Mouse (Mus musculus): ENCODE data around the gene Rxrb.

Gene Rxrb

GRCm38 (mm10) chr17:34025756-34026151 lies 5.9 kb upstream of the Rxrb start:
- DNase-seq (ENCODE audit: low spot score in 2 of 2) = no peak

DNA sequence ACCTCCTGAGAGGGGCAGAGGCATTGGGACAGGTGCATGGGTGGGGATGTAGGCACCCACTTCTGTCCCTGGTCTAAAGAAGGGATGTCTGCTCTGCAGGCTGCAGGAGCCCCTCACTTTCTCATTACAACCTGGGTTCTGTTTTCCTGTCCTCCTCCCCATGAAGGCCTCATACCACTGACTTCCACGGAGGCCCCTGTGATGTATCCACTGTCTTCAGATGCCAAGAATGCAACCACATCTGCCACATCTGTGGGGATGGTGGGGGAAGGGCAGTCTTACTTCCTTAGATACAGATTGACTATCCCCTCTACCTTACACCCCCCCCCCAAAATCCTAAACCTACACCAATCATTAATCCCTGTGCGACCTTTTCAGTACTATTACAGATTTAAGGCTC lies 5.4 kb upstream of the Rxrb start:
- DNase-seq (ENCODE audit: low spot score in 2 of 2) = no peak

DNA sequence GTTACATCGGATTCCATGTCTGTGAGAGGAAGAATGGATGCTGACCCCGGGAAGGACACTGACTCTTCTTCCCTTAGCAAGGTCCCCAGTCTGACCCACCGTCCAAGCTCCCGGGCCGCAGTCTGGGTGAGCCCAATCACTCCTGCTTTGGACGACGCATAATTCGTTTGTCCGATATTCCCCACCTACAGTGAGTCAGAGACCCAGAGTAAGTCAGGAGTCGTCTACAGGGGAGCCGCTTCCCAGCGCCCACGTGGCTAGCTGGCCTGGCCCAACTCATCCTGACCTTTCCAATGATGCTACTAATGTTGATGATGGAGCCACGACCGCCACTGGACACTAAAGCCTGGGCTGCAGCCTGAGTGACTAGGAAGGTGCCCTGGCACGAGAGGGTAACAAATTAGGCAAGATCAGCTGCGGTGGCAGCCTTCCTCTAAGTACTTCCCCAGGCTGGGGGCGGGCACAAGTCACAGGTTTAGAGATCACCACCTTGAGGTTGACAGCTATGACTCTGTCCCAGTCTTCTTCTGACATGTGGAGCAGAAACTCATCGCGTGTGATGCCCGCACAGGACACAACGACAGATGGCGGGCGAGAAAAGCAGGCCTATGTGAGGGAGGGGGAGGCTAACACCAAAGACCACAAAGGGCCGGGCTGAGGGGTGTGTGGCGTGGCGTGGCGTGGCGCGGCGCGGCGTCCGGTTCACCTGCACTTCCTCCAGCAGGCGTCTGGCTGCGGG lies 4.5 kb upstream of the Rxrb start:
- DNase-seq (ENCODE audit: low spot score in 2 of 2) = no peak

DNA sequence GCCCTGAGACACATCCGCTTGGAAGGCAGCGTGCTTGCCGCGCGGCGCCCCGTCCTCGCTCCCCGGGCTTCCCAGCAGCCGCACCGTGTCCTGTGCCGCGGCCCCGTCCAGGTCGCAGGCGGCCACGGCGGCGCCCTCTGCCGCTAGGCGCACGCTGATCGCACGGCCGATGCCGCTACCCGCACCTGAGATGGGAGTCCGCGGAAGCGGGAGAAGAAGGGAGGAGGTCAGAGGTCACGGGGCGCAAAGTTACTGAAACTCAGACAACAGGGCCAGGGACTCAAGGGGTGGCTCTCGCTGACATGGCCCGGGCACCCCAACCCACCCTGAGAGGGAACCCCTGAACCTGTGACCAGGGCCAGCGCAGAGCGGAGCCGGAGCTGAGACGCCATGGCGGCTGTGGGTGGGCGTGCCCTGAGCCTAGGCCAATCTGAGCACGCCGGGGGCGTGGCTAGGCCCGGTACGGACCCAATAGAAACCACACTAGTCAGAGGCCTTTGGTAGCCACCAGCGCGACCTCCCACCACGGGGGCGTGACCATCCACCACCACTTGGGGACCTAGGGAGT lies 3.9 kb upstream of the Rxrb start, which contains the start of gene H2-Ke6:
TSS of gene H2-Ke6 (minus strand) at position 405 of the 568 bp plus-strand sequence.
- peak; percentile 76 to 91 for DNase-seq (ENCODE audit: low spot score in 2 of 2)

DNA sequence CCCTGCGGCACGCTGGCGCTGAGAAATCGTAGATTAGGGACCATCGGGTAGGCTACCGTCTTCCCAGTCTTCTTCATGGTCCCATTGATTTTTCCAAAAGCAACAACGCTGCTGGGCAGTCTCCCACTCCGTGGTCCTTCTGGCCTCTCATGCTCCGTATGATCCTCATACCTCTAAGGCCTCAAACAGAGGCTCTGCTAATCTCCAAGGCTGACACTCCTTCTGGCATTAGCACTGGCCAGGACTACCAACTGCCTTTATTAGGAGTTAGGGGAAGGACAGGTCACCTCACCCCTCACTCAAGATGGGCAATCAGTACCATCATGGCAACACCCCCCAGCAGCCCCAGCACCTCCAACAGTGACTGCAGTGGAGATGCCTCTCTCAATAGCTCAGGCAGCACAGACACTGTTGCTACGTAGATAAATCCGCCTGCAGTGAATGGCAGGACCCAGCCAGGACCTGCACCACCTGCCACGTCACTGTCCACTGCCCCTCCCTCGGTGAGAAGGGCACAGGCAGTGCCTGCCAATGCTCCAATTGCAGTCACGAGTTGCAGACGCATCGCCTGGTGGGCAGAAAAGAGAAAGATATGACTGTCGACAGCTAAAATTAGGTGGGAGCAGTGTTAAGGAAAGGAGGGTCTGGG lies 3.0 kb upstream of the Rxrb start:
- no peak for DNase-seq (ENCODE audit: low spot score in 2 of 2)

DNA sequence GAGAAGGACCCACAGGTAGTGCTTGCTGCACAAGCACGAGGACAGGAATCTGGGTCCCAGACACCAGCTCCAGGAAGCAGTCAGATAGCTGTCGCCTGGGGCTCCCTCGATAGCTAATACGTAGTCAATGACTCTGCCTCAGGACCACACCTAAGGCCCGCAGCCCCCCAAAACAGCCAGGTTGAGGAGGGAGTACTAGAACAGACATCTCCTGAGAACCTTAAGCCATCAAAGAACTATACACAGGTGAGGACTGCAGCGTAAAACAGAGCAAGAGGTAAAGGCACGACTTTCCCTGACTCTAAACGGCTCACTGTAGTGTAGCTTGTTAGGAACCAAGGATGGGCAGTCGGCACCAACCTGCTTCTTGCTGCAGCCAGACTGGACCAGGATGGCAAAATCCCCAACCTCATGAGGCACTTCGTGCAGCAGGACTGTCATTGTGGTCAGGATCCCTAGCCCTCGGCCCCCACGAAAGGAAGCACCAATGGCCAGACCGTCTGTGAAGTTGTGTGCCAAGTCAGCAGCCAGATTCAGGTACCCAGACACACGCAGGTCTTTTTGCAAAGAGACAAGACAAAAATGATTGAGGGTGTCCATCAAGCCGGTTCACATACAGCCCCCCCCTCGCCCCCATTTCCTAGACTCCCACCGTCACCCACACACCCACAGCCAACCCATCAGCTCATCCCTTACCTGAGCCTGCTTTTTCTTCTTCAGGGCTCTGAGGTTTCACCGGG lies 2.3 kb upstream of the Rxrb start:
- peak in 1 of 2 experiments; percentile 19 for DNase-seq (ENCODE audit: low spot score in 2 of 2)

GRCm38 (mm10) chr17:34029890-34030595 lies 1.6 kb upstream of the Rxrb start:
- DNase-seq (ENCODE audit: low spot score in 2 of 2) = peak in 1 of 2 experiments; percentile 16

- DNase-seq (ENCODE audit: low spot score in 2 of 2) = peak in 1 of 2 experiments; percentile 20
These were observed 718 bp upstream of the Rxrb start for GRCm38 (mm10) chr17:34030861-34031326.

- no peak for DNase-seq (ENCODE audit: low spot score in 2 of 2)
These were observed 591 bp downstream of the Rxrb start for GRCm38 (mm10) chr17:34032174-34032632.

DNA sequence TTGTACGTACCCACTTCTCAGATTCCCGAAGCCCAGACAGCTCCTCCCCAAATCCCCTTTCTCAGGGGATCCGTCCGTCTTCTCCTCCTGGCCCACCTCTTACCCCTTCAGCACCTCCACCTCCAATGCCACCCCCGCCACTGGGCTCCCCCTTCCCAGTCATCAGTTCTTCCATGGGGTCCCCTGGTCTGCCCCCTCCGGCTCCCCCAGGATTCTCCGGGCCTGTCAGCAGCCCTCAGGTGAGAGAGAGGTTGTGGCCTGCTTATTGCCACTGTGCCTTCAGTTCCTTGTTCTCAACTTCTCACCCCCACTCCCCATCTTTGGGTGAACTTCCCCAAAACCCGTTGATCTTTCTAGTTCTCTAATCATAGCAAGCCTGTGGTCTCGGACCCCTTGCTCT lies 1.2 kb downstream of the Rxrb start:
- no peak for DNase-seq (ENCODE audit: low spot score in 2 of 2)

GRCm38 (mm10) chr17:34033441-34033840 lies 1.8 kb downstream of the Rxrb start:
- DNase-seq (ENCODE audit: low spot score in 2 of 2) = no peak

- peak in 1 of 2 experiments; percentile 69 for DNase-seq (ENCODE audit: low spot score in 2 of 2)
These were observed 2.5 kb downstream of the Rxrb start for GRCm38 (mm10) chr17:34034064-34034463.

GRCm38 (mm10) chr17:34035517-34035916 lies 3.9 kb downstream of the Rxrb start:
- DNase-seq (ENCODE audit: low spot score in 2 of 2) = no peak

DNA sequence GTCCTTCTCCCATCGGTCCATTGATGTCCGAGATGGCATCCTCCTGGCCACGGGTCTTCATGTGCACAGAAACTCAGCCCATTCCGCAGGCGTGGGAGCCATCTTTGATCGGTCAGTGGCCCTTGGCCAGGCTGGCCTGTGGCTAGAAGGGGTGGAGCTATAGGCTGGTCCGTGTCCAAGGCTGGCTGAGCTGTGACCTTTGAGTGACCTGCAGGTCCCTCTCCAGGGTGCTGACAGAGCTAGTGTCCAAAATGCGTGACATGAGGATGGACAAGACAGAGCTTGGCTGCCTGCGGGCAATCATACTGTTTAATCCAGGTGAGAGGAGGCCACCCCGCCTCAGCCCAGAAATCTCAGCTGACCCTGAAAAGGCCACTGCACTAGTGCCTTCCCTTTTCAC lies 5.0 kb downstream of the Rxrb start:
- no peak for DNase-seq (ENCODE audit: low spot score in 2 of 2)

GRCm38 (mm10) chr17:34037241-34037640 lies 5.6 kb downstream of the Rxrb start:
- DNase-seq (ENCODE audit: low spot score in 2 of 2) = no peak

- DNase-seq (ENCODE audit: low spot score in 2 of 2) = no peak
These were observed 6.8 kb downstream of the Rxrb start for GRCm38 (mm10) chr17:34038440-34038839.

- no peak for DNase-seq (ENCODE audit: low spot score in 2 of 2)
These were observed 7.4 kb downstream of the Rxrb start, which contains the start of gene Col11a2 for GRCm38 (mm10) chr17:34038878-34039561. Gene Col11a2, plus strand, starts transcription at chr17:34039437.

GRCm38 (mm10) chr17:34039562-34040450 lies 8.2 kb downstream of the Rxrb start:
- no peak for DNase-seq (ENCODE audit: low spot score in 2 of 2)

GRCm38 (mm10) chr17:34045941-34046340 lies 14.3 kb downstream of the Rxrb start:
- DNase-seq (ENCODE audit: low spot score in 2 of 2) = no peak

Data from cerebellum, postnatal 4 days (tissue).